Mouse (Mus musculus): ENCODE measurements at regions not wholly inside any gene's neighbourhood (a gene's known extent, or its start where the extent isn't known, plus 50 kb on each side); places are given as distances from the start of the nearest gene placed in this dataset.

GRCm38 (mm10) chr9:47357756-47358399 lies 172.1 kb upstream of the Cadm1 start:
- no peak for TF ChIP-seq MAX (IDR thresholded peaks at IDR 0.05)
- TF ChIP-seq CTCF (IDR thresholded peaks at IDR 0.05; ENCODE audit: control insufficient read depth, insufficient read depth, insufficient read length), result no peak
- no peak for TF ChIP-seq MYOD1 (IDR thresholded peaks at IDR 0.05; ENCODE audit: control insufficient read depth, insufficient read length, low read depth)
- no peak for TF ChIP-seq CEBPB (IDR thresholded peaks at IDR 0.05; ENCODE audit: low read depth)
- TF ChIP-seq FOSL1 (IDR thresholded peaks at IDR 0.05; ENCODE audit: insufficient read depth, low read length, poor library complexity, severe bottlenecking), result no peak
- no peak for TF ChIP-seq MYOG (IDR thresholded peaks at IDR 0.05; ENCODE audit: control insufficient read depth, extremely low read depth, insufficient read length)
- TF ChIP-seq USF1 (IDR thresholded peaks at IDR 0.05; ENCODE audit: low read depth), result no peak
- no peaks in the 10 kb centered on the region for H3K79me2 ChIP-seq (ENCODE audit: control insufficient read depth, insufficient read depth)
- no peaks in the 10 kb centered on the region for H3K36me3 ChIP-seq (ENCODE audit: control insufficient read depth, insufficient read depth)
- H3K4me3 ChIP-seq (ENCODE audit: insufficient read depth, poor library complexity, severe bottlenecking), result no peak overlapping the region
- no peak overlapping the region for H3ac ChIP-seq (ENCODE audit: control insufficient read depth, insufficient read length, low read depth)
- H3K79me3 ChIP-seq (ENCODE audit: low read depth), result no peaks in the 10 kb centered on the region
- H3K27me3 ChIP-seq (ENCODE audit: control insufficient read depth, insufficient read depth, insufficient read length), result peaks cover 38% of the 10 kb centered on the region

- no peak for TF ChIP-seq MYOD1 (IDR thresholded peaks at IDR 0.05; ENCODE audit: control insufficient read depth, insufficient read length, low read depth)
- TF ChIP-seq USF1 (IDR thresholded peaks at IDR 0.05; ENCODE audit: low read depth), result no peak
- TF ChIP-seq MAX (IDR thresholded peaks at IDR 0.05), result no peak
- TF ChIP-seq MYOG (IDR thresholded peaks at IDR 0.05; ENCODE audit: control insufficient read depth, extremely low read depth, insufficient read length), result no peak
- TF ChIP-seq FOSL1 (IDR thresholded peaks at IDR 0.05; ENCODE audit: insufficient read depth, low read length, poor library complexity, severe bottlenecking), result no peak
- TF ChIP-seq CTCF (IDR thresholded peaks at IDR 0.05; ENCODE audit: control insufficient read depth, insufficient read depth, insufficient read length), result no peak
- no peak for TF ChIP-seq CEBPB (IDR thresholded peaks at IDR 0.05; ENCODE audit: low read depth)
- Histone ChIP-seq H3K79me2 (ENCODE audit: control insufficient read depth, insufficient read depth) (no peaks in the 10 kb centered on the region), H3K79me3 (ENCODE audit: low read depth) (no peaks in the 10 kb centered on the region), H3ac (ENCODE audit: control insufficient read depth, insufficient read length, low read depth) (no peak overlapping the region), H3K27me3 (ENCODE audit: control insufficient read depth, insufficient read depth, insufficient read length) (peaks cover 38% of the 10 kb centered on the region), H3K4me3 (ENCODE audit: insufficient read depth, poor library complexity, severe bottlenecking) (no peak overlapping the region), H3K36me3 (ENCODE audit: control insufficient read depth, insufficient read depth) (no peaks in the 10 kb centered on the region)
These were observed 171.6 kb upstream of the Cadm1 start for GRCm38 (mm10) chr9:47358400-47358767.

- Histone ChIP-seq H3K79me3 (ENCODE audit: low read depth) (no peaks in the 10 kb centered on the region), H3K79me2 (ENCODE audit: control insufficient read depth, insufficient read depth) (no peaks in the 10 kb centered on the region), H3K27me3 (ENCODE audit: control insufficient read depth, insufficient read depth, insufficient read length) (peaks cover 37% of the 10 kb centered on the region), H3K4me3 (ENCODE audit: insufficient read depth, poor library complexity, severe bottlenecking) (no peak overlapping the region), H3ac (ENCODE audit: control insufficient read depth, insufficient read length, low read depth) (no peak overlapping the region), H3K36me3 (ENCODE audit: control insufficient read depth, insufficient read depth) (no peaks in the 10 kb centered on the region)
- no peak for TF ChIP-seq CTCF (IDR thresholded peaks at IDR 0.05; ENCODE audit: control insufficient read depth, insufficient read depth, insufficient read length)
- no peak for TF ChIP-seq USF1 (IDR thresholded peaks at IDR 0.05; ENCODE audit: low read depth)
- TF ChIP-seq MYOG (IDR thresholded peaks at IDR 0.05; ENCODE audit: control insufficient read depth, extremely low read depth, insufficient read length), result no peak
- TF ChIP-seq CEBPB (IDR thresholded peaks at IDR 0.05; ENCODE audit: low read depth), result no peak
- no peak for TF ChIP-seq MAX (IDR thresholded peaks at IDR 0.05)
- no peak for TF ChIP-seq MYOD1 (IDR thresholded peaks at IDR 0.05; ENCODE audit: control insufficient read depth, insufficient read length, low read depth)
- TF ChIP-seq FOSL1 (IDR thresholded peaks at IDR 0.05; ENCODE audit: insufficient read depth, low read length, poor library complexity, severe bottlenecking), result no peak
These were observed 166.9 kb upstream of the Cadm1 start for GRCm38 (mm10) chr9:47363086-47363485.

- Histone ChIP-seq H3K36me3 (ENCODE audit: control insufficient read depth, insufficient read depth) (no peaks in the 10 kb centered on the region), H3K27me3 (ENCODE audit: control insufficient read depth, insufficient read depth, insufficient read length) (peaks cover 45% of the 10 kb centered on the region), H3K4me3 (ENCODE audit: insufficient read depth, poor library complexity, severe bottlenecking) (no peak overlapping the region), H3K79me3 (ENCODE audit: low read depth) (no peaks in the 10 kb centered on the region), H3K79me2 (ENCODE audit: control insufficient read depth, insufficient read depth) (no peaks in the 10 kb centered on the region), H3ac (ENCODE audit: control insufficient read depth, insufficient read length, low read depth) (no peak overlapping the region)
- TF ChIP-seq MYOG (IDR thresholded peaks at IDR 0.05; ENCODE audit: control insufficient read depth, extremely low read depth, insufficient read length), result no peak
- no peak for TF ChIP-seq FOSL1 (IDR thresholded peaks at IDR 0.05; ENCODE audit: insufficient read depth, low read length, poor library complexity, severe bottlenecking)
- TF ChIP-seq USF1 (IDR thresholded peaks at IDR 0.05; ENCODE audit: low read depth), result no peak
- TF ChIP-seq MAX (IDR thresholded peaks at IDR 0.05), result no peak
- no peak for TF ChIP-seq CEBPB (IDR thresholded peaks at IDR 0.05; ENCODE audit: low read depth)
- TF ChIP-seq CTCF (IDR thresholded peaks at IDR 0.05; ENCODE audit: control insufficient read depth, insufficient read depth, insufficient read length), result no peak
- TF ChIP-seq MYOD1 (IDR thresholded peaks at IDR 0.05; ENCODE audit: control insufficient read depth, insufficient read length, low read depth), result no peak
These were observed 165.2 kb upstream of the Cadm1 start for GRCm38 (mm10) chr9:47364762-47365161.

- TF ChIP-seq USF1 (IDR thresholded peaks at IDR 0.05; ENCODE audit: low read depth) (no peak), MAX (IDR thresholded peaks at IDR 0.05) (no peak), CTCF (IDR thresholded peaks at IDR 0.05; ENCODE audit: control insufficient read depth, insufficient read depth, insufficient read length) (no peak), MYOD1 (IDR thresholded peaks at IDR 0.05; ENCODE audit: control insufficient read depth, insufficient read length, low read depth) (no peak), MYOG (IDR thresholded peaks at IDR 0.05; ENCODE audit: control insufficient read depth, extremely low read depth, insufficient read length) (no peak), CEBPB (IDR thresholded peaks at IDR 0.05; ENCODE audit: low read depth) (no peak), FOSL1 (IDR thresholded peaks at IDR 0.05; ENCODE audit: insufficient read depth, low read length, poor library complexity, severe bottlenecking) (no peak)
- Histone ChIP-seq H3K79me2 (ENCODE audit: control insufficient read depth, insufficient read depth) (no peaks in the 10 kb centered on the region), H3K36me3 (ENCODE audit: control insufficient read depth, insufficient read depth) (no peaks in the 10 kb centered on the region), H3K79me3 (ENCODE audit: low read depth) (no peaks in the 10 kb centered on the region), H3K4me3 (ENCODE audit: insufficient read depth, poor library complexity, severe bottlenecking) (no peak overlapping the region), H3K27me3 (ENCODE audit: control insufficient read depth, insufficient read depth, insufficient read length) (peaks cover 38% of the 10 kb centered on the region), H3ac (ENCODE audit: control insufficient read depth, insufficient read length, low read depth) (no peak overlapping the region)
These were observed 162.6 kb upstream of the Cadm1 start for GRCm38 (mm10) chr9:47367266-47367957.
